Mouse (Mus musculus): ENCODE measurements around the gene Lrp10. TPM values are rescaled to one million over a fixed set of nuclear protein-coding genes. Genes with fewer than 3 reads are reported as not detected.

Gene Lrp10
- polyA plus RNA-seq, 1 experiment from 2014 or later, result 41.3 TPM

GRCm38 (mm10) chr14:54492345-54493131, 28.6 kb downstream of the Lrp10 start:
- WGBS, result 62% methylated on average over 18 of the region's 18 CpGs
- Histone ChIP-seq H3K4me2 (peak overlapping the region; percentile 17; the same call in 1 of the 2 replicates), H3K27me3 (replicated peaks; ENCODE audit: control insufficient read depth, insufficient read depth, low read length) (no peaks in the 10 kb centered on the region), H3K4me3 (ENCODE audit: low read depth, low read length) (no peak overlapping the region), H3K27ac (ENCODE audit: low read depth, low read length) (no peak overlapping the region), H3K36me3 (ENCODE audit: control insufficient read depth, insufficient read depth, low read length) (no peaks in the 10 kb centered on the region), H3K4me1 (replicated peaks; ENCODE audit: control insufficient read depth, insufficient read depth, low read length) (no peaks in the 10 kb centered on the region), H3K9ac (ENCODE audit: low read depth, low read length) (no peak overlapping the region), H3K9me3 (ENCODE audit: control insufficient read depth, low read length) (no peaks in the 10 kb centered on the region)
- DNase-seq (ENCODE audit: low spot score) (no peak), ATAC-seq (replicated peaks; ENCODE audit: low FRiP score) (peak; percentile 86)

DNA sequence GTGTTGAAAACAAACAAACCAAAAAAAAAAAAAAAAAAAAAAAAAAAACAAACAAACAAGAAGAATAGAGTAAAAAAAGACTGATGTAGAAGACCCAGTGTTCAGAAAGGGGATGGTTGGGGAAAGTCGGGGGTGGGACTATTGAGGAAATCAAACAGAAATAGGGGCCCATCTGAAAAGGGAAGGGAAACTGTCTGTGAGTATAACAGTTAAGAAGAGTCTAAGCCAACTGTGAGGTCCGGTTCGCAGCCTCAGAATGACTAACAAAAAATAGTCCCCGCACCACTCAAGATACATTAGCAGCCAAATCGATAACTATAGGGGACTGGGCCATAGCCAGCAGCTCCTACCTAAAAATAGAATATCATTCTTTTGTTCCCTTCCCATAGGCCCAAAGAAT, 29.3 kb downstream of the Lrp10 start:
- ATAC-seq (replicated peaks; ENCODE audit: low FRiP score) (no peak), DNase-seq (ENCODE audit: low spot score) (no peak)
- Histone ChIP-seq H3K4me3 (ENCODE audit: low read depth, low read length) (no peak overlapping the region), H3K4me1 (replicated peaks; ENCODE audit: control insufficient read depth, insufficient read depth, low read length) (no peaks in the 10 kb centered on the region), H3K36me3 (ENCODE audit: control insufficient read depth, insufficient read depth, low read length) (no peaks in the 10 kb centered on the region), H3K27ac (ENCODE audit: low read depth, low read length) (no peak overlapping the region), H3K9me3 (ENCODE audit: control insufficient read depth, low read length) (no peaks in the 10 kb centered on the region), H3K27me3 (replicated peaks; ENCODE audit: control insufficient read depth, insufficient read depth, low read length) (no peaks in the 10 kb centered on the region), H3K4me2 (no peak overlapping the region), H3K9ac (ENCODE audit: low read depth, low read length) (no peak overlapping the region)
- WGBS, result 83% methylated on average over 5 of the region's 5 CpGs

GRCm38 (mm10) chr14:54494234-54494633, 30.3 kb downstream of the Lrp10 start:
- DNase-seq (ENCODE audit: low spot score) (peak; percentile 49), ATAC-seq (replicated peaks; ENCODE audit: low FRiP score) (0 out of 2 replicates have a peak, but pooled peaks have one; percentile 36)
- H3K9ac ChIP-seq (ENCODE audit: low read depth, low read length), result no peak overlapping the region
- no peak overlapping the region for H3K27ac ChIP-seq (ENCODE audit: low read depth, low read length)
- 4% methylated on average over 3 of the region's 3 CpGs for WGBS
- no peak overlapping the region for H3K4me2 ChIP-seq
- H3K9me3 ChIP-seq (ENCODE audit: control insufficient read depth, low read length), result no peaks in the 10 kb centered on the region
- no peaks in the 10 kb centered on the region for H3K4me1 ChIP-seq (replicated peaks; ENCODE audit: control insufficient read depth, insufficient read depth, low read length)
- no peak overlapping the region for H3K4me3 ChIP-seq (ENCODE audit: low read depth, low read length)
- no peaks in the 10 kb centered on the region for H3K36me3 ChIP-seq (ENCODE audit: control insufficient read depth, insufficient read depth, low read length)
- no peaks in the 10 kb centered on the region for H3K27me3 ChIP-seq (replicated peaks; ENCODE audit: control insufficient read depth, insufficient read depth, low read length)

DNA sequence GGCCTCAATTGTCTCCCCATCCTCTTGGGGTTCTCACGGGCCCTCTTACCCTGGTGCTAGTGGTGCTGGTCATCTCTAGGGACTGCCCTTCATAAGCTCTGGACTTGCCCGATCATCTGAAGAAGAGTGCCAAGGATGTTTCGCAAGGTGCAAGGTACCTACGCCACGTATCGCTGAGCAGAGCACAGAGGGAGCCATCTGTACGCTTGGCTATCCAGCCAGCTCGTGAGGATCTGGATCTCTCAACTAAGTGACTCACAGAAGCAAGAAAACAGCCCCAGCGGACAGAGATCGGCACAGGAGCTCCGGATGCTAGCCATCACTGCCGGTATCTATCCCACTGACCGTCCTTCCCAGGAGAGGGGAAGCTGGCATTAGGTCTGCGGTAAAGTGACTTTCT, 32.8 kb downstream of the Lrp10 start:
- H3K4me2 ChIP-seq, result no peak overlapping the region
- no peak overlapping the region for H3K27ac ChIP-seq (ENCODE audit: low read depth, low read length)
- ATAC-seq (replicated peaks; ENCODE audit: low FRiP score), result no peak
- no peaks in the 10 kb centered on the region for H3K9me3 ChIP-seq (ENCODE audit: control insufficient read depth, low read length)
- no peaks in the 10 kb centered on the region for H3K4me1 ChIP-seq (replicated peaks; ENCODE audit: control insufficient read depth, insufficient read depth, low read length)
- no peak for DNase-seq (ENCODE audit: low spot score)
- 84% methylated on average over 14 of the region's 14 CpGs for WGBS
- no peak overlapping the region for H3K4me3 ChIP-seq (ENCODE audit: low read depth, low read length)
- no peaks in the 10 kb centered on the region for H3K27me3 ChIP-seq (replicated peaks; ENCODE audit: control insufficient read depth, insufficient read depth, low read length)
- no peaks in the 10 kb centered on the region for H3K36me3 ChIP-seq (ENCODE audit: control insufficient read depth, insufficient read depth, low read length)
- H3K9ac ChIP-seq (ENCODE audit: low read depth, low read length), result no peak overlapping the region

DNA sequence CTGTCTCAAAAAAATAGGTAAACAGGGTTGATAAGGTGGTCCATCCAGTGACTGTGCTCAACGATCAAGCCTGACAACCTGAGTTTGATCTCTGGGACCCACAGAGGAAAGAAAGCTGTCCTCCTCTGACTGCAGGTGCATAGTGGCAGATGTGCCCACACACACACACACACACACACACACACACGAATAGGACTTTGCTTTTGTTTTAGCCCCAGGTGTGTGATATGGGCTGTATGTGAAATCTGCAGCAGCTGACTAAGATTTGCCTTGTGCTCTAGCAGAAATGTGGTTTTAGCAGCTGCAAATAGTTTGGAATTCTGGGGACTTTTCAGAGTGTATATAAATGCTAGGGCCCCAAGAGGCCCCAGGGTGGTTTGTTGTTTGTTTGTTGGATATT, 35.4 kb downstream of the Lrp10 start:
- no peaks in the 10 kb centered on the region for H3K9me3 ChIP-seq (ENCODE audit: control insufficient read depth, low read length)
- no peak overlapping the region for H3K27ac ChIP-seq (ENCODE audit: low read depth, low read length)
- no peak overlapping the region for H3K4me3 ChIP-seq (ENCODE audit: low read depth, low read length)
- no peak for ATAC-seq (replicated peaks; ENCODE audit: low FRiP score)
- no peaks in the 10 kb centered on the region for H3K27me3 ChIP-seq (replicated peaks; ENCODE audit: control insufficient read depth, insufficient read depth, low read length)
- no peak overlapping the region for H3K4me2 ChIP-seq
- no peak for DNase-seq (ENCODE audit: low spot score)
- H3K4me1 ChIP-seq (replicated peaks; ENCODE audit: control insufficient read depth, insufficient read depth, low read length), result no peaks in the 10 kb centered on the region
- 69% methylated on average over 2 of the region's 2 CpGs for WGBS
- H3K9ac ChIP-seq (ENCODE audit: low read depth, low read length), result no peak overlapping the region
- no peaks in the 10 kb centered on the region for H3K36me3 ChIP-seq (ENCODE audit: control insufficient read depth, insufficient read depth, low read length)

- Histone ChIP-seq H3K36me3 (ENCODE audit: control insufficient read depth, insufficient read depth, low read length) (no peaks in the 10 kb centered on the region), H3K9ac (ENCODE audit: low read depth, low read length) (no peak overlapping the region), H3K27me3 (replicated peaks; ENCODE audit: control insufficient read depth, insufficient read depth, low read length) (no peaks in the 10 kb centered on the region), H3K4me3 (ENCODE audit: low read depth, low read length) (no peak overlapping the region), H3K27ac (ENCODE audit: low read depth, low read length) (no peak overlapping the region), H3K4me2 (no peak overlapping the region), H3K4me1 (replicated peaks; ENCODE audit: control insufficient read depth, insufficient read depth, low read length) (no peaks in the 10 kb centered on the region), H3K9me3 (ENCODE audit: control insufficient read depth, low read length) (no peaks in the 10 kb centered on the region)
- ATAC-seq (replicated peaks; ENCODE audit: low FRiP score) (no peak), DNase-seq (ENCODE audit: low spot score) (no peak)
- WGBS, result 34% methylated on average over 2 of the region's 2 CpGs
Observed at GRCm38 (mm10) chr14:54501365-54501764, 37.4 kb downstream of the Lrp10 start.

- 62% methylated on average over 2 of the region's 2 CpGs for WGBS
- no peak overlapping the region for H3K27ac ChIP-seq (ENCODE audit: low read depth, low read length)
Observed at GRCm38 (mm10) chr14:54503092-54503491, 39.2 kb downstream of the Lrp10 start.

DNA sequence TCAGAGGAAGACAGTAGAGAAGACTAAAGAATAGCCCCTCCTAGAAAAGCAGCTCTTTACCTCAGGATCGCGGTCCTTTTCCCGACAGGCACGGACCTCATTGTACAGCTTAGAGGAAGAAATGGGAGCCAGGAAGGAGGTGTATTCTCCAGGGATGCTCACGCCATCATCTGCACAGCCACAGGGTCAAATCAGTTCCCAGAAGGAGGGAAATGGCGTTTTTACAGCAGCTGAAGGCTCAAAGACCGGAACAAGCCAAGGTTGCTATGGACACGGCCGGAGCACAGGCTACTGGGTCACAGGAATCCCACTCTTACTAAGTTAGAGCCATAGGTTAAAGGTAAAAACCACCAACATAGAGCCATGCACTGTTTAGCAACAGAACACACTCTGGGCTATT, 45.8 kb downstream of the Lrp10 start:
- no peaks in the 10 kb centered on the region for H3K4me1 ChIP-seq (replicated peaks; ENCODE audit: control insufficient read depth, insufficient read depth, low read length)
- ATAC-seq (replicated peaks; ENCODE audit: low FRiP score) (no peak), DNase-seq (ENCODE audit: low spot score) (no peak)
- no peak overlapping the region for H3K4me2 ChIP-seq
- peaks cover 77% of the 10 kb centered on the region for H3K36me3 ChIP-seq (ENCODE audit: control insufficient read depth, insufficient read depth, low read length)
- no peaks in the 10 kb centered on the region for H3K27me3 ChIP-seq (replicated peaks; ENCODE audit: control insufficient read depth, insufficient read depth, low read length)
- no peak overlapping the region for H3K9ac ChIP-seq (ENCODE audit: low read depth, low read length)
- peaks cover 6% of the 10 kb centered on the region; the same call in 1 of the 2 replicates for H3K9me3 ChIP-seq (ENCODE audit: control insufficient read depth, low read length)
- no peak overlapping the region for H3K27ac ChIP-seq (ENCODE audit: low read depth, low read length)
- WGBS, result 92% methylated on average over 9 of the region's 9 CpGs
- H3K4me3 ChIP-seq (ENCODE audit: low read depth, low read length), result no peak overlapping the region

More at GRCm38 (mm10) chr14:54503092-54503491, 39.2 kb downstream of the Lrp10 start:
- Histone ChIP-seq H3K4me1 (replicated peaks; ENCODE audit: control insufficient read depth, insufficient read depth, low read length) (no peaks in the 10 kb centered on the region), H3K9ac (ENCODE audit: low read depth, low read length) (no peak overlapping the region), H3K4me3 (ENCODE audit: low read depth, low read length) (no peak overlapping the region), H3K9me3 (ENCODE audit: control insufficient read depth, low read length) (no peaks in the 10 kb centered on the region), H3K36me3 (ENCODE audit: control insufficient read depth, insufficient read depth, low read length) (peaks cover 14% of the 10 kb centered on the region), H3K27me3 (replicated peaks; ENCODE audit: control insufficient read depth, insufficient read depth, low read length) (no peaks in the 10 kb centered on the region), H3K4me2 (no peak overlapping the region)
- DNase-seq (ENCODE audit: low spot score), result no peak
- ATAC-seq (replicated peaks; ENCODE audit: low FRiP score), result no peak

DNA sequence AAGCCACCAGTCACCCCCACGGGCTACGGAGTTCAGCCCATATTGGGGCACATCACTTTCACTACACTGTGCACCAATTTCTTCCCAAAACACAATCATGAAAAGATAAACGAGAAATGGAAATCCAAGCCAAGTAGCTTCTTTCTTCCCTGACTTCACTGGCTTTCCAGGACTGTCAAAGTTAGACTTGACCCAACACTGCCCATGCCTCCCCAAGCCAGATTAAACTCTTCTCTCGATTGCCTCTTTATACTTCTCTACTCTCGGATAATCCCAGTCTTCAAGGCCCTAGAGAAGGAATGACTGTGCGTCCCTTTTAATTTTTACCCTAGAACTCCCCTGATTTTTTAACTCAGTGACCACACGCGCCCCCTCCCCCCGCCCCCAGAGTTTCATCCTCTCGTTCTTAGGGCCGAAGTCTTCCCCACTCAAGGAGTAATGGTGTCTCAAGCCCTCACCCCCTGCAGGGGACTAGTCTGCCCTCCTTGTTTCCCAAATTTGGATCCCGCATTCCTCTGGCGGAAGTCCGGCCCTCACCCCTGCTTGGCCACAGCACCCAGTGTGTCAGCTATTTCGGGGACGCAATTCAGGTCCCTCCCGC, 52.9 kb downstream of the Lrp10 start:
- H3K27ac ChIP-seq (ENCODE audit: low read depth, low read length), result peak overlapping the region; percentile 51; the same call in 1 of the 2 replicates
- 4% methylated on average over 17 of the region's 17 CpGs for WGBS
- peak; percentile 30 for ATAC-seq (replicated peaks; ENCODE audit: low FRiP score)

More for the DNA sequence above, 52.9 kb downstream of the Lrp10 start:
- H3K36me3 ChIP-seq (ENCODE audit: control insufficient read depth, insufficient read depth, low read length), result peaks cover 34% of the 10 kb centered on the region
- DNase-seq (ENCODE audit: low spot score), result no peak
- H3K4me1 ChIP-seq (replicated peaks; ENCODE audit: control insufficient read depth, insufficient read depth, low read length), result no peaks in the 10 kb centered on the region
- peak overlapping the region; percentile 76 for H3K4me2 ChIP-seq
- H3K27me3 ChIP-seq (replicated peaks; ENCODE audit: control insufficient read depth, insufficient read depth, low read length), result no peaks in the 10 kb centered on the region
- H3K4me3 ChIP-seq (ENCODE audit: low read depth, low read length), result peak overlapping the region; percentile 83
- peaks cover 6% of the 10 kb centered on the region; the same call in 1 of the 2 replicates for H3K9me3 ChIP-seq (ENCODE audit: control insufficient read depth, low read length)
- peak overlapping the region; percentile 82 for H3K9ac ChIP-seq (ENCODE audit: low read depth, low read length)
